Mouse (Mus musculus): ENCODE results near the gene Ddx42. TPM values are rescaled to one million over a fixed set of nuclear protein-coding genes. Genes with fewer than 3 reads are reported as not detected.

The Ddx42 gene
- polyA plus RNA-seq (2015; fragmentation: Nextera tagmentation; extraction: Ambion mirVana) = 68.9 and 74.0 TPM in 2 replicates

DNA sequence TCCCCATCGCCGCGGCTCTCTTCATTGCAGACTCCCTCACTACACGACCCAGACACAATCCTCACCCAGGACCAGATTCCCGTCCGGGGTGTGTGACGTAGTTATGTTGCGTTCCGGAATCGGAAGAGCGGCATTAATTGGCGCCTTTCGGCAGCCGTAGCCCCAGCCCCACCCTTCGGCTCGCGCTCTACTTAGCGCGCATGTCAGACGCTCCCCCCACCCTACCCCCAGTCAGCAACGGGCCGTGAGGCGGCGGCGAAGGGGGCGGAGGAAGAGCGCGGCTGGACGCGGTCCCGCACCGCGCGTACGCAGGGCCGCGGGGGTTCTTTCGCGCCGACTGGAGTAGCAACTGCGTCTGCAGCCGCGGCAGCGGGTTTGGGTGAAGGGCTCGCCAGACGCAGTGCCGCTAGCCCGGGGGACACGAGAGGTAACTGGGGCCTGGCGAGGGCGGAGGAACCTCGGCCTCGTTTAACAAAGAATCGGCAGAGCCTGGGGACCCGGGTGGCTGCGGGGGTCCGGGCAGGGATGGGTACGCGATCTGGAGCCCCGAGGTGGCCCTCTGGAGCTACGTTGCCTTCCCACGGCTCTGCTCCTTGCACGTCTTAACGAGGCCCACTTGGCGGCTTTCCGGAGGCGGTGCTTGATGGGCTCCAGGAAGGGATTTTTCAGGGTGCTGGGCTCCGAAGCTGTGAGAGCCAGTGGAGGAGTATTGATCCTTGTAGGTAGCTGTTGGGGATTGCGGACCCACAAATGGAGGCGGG, at the start of gene Ddx42:
Ddx42 (plus strand) TSS at position 197 of the 761 bp plus-strand sequence.
- under 1% methylated on average over 70 of the region's 70 CpGs for WGBS
- Histone ChIP-seq H3K27me3 (no peaks in the 10 kb centered on the region), H3K4me1 (peaks cover 23% of the 10 kb centered on the region), H3K4me3 (peak within 1 kb of the TSS; percentile 99), H3K9me3 (no peaks in the 10 kb centered on the region), H3K36me3 (peaks cover 15% of the 10 kb centered on the region), H3K9ac (peak within 1 kb of the TSS; percentile 98), H3K4me2 (peak within 1 kb of the TSS; percentile 53), H3K27ac (peak within 1 kb of the TSS; percentile 99)
- peak; percentile 97 for ATAC-seq (ENCODE audit: insufficient number of reproducible peaks, low FRiP score, low TSS enrichment, low read depth)

DNA sequence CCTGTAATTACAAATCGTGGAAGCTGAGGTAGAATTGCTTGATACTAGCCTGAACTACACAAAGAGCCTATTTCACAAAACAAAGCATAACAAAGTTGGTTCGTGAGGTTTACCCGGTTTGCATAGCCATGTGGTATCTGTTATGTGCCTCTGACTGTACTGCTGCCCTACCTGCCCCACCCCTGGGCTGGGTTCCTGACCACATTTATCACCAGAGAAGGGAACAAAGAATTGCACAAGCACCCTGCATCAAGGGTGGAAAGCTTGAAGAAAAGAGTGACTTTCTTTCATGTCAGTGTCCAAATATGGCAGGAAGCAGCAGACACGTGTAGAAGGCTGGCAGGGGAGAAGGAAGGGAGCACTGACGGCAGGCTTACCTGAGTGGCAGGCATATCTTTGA, 49.3 kb upstream of the Ddx42 start:
- H3K27ac ChIP-seq = no peak overlapping the region
- ATAC-seq (ENCODE audit: insufficient number of reproducible peaks, low FRiP score, low TSS enrichment, low read depth) = no peak
- H3K9ac ChIP-seq = no peak overlapping the region
- no peaks in the 10 kb centered on the region for H3K4me1 ChIP-seq
- no peaks in the 10 kb centered on the region for H3K27me3 ChIP-seq
- no peak overlapping the region for H3K4me2 ChIP-seq
- WGBS = 73% methylated on average over 5 of the region's 5 CpGs
- no peaks in the 10 kb centered on the region for H3K9me3 ChIP-seq
- peaks cover 67% of the 10 kb centered on the region for H3K36me3 ChIP-seq
- H3K4me3 ChIP-seq = no peak overlapping the region

DNA sequence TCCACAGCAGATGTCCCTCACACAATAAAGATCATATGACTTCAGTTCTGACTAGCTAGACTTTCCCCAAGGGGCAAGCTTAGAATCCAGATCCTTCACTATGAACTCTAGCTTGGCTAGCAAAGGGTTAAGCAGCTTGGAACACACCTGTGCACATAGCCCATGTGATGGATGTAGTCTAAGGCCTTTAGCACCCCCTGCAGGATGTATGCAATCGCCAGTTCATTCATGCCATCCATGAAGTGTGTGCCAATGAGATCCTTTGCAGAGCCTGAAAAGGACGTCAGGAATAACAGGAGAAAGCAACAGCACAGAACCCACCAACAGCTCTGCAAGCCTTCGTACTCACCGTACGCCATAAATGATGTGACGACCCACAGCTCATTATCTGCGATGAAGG, 45.9 kb upstream of the Ddx42 start:
- ATAC-seq (ENCODE audit: insufficient number of reproducible peaks, low FRiP score, low TSS enrichment, low read depth) = no peak
- H3K27ac ChIP-seq = no peak overlapping the region
- no peak overlapping the region for H3K4me3 ChIP-seq
- H3K27me3 ChIP-seq = no peaks in the 10 kb centered on the region
- no peak overlapping the region for H3K4me2 ChIP-seq
- 71% methylated on average over 7 of the region's 7 CpGs for WGBS
- H3K9me3 ChIP-seq = no peaks in the 10 kb centered on the region
- H3K36me3 ChIP-seq = peaks cover 44% of the 10 kb centered on the region
- H3K9ac ChIP-seq = no peak overlapping the region
- peaks cover 6% of the 10 kb centered on the region for H3K4me1 ChIP-seq

DNA sequence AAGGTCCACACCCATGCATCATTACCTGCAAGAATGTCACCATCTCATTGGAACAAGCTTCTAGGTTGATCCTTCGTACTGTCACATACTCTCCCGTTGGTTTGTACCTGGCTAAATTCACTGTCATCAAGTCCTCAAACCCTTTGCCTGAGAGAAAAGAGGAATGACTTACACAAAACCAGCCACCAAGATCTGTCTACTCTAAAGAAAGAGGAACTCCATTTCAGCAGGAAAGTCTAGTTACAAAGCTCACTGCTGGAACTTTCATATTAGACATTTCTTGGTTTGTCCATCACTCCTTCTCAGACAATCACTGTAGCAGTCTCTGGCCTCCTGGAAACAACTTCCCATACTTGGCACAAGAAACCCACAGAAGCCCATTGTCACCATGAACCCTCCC, 43.5 kb upstream of the Ddx42 start:
- Histone ChIP-seq H3K4me3 (no peak overlapping the region), H3K27ac (no peak overlapping the region), H3K36me3 (peaks cover 26% of the 10 kb centered on the region), H3K4me2 (no peak overlapping the region), H3K9ac (no peak overlapping the region), H3K9me3 (no peaks in the 10 kb centered on the region), H3K4me1 (peaks cover 6% of the 10 kb centered on the region), H3K27me3 (no peaks in the 10 kb centered on the region)
- no peak for ATAC-seq (ENCODE audit: insufficient number of reproducible peaks, low FRiP score, low TSS enrichment, low read depth)
- 98% methylated on average over 2 of the region's 2 CpGs for WGBS

DNA sequence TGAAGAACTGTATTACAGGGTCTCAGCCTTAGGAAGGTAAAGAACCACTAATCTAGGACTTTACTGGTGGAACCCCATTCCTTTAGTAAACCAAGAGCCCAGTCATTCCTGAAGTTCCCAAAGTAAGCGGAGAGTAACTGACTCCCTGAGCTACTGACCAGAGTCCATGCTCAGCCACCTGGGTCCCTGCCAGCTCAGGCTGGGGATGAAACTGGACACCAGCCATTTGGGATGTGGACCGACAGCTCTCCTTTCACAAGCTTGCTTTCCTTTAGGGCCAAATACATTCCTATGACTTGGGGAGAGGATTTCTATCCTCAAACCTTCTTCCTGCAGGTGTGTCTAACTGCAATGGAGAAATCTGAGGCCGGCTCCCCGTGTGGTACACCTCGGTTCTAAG, 42.4 kb upstream of the Ddx42 start:
- Histone ChIP-seq H3K36me3 (peaks cover 21% of the 10 kb centered on the region), H3K27me3 (no peaks in the 10 kb centered on the region), H3K9ac (no peak overlapping the region), H3K4me3 (no peak overlapping the region), H3K4me2 (no peak overlapping the region), H3K27ac (no peak overlapping the region), H3K9me3 (no peaks in the 10 kb centered on the region), H3K4me1 (peaks cover 6% of the 10 kb centered on the region)
- 66% methylated on average over 5 of the region's 5 CpGs for WGBS
- ATAC-seq (ENCODE audit: insufficient number of reproducible peaks, low FRiP score, low TSS enrichment, low read depth) = no peak

DNA sequence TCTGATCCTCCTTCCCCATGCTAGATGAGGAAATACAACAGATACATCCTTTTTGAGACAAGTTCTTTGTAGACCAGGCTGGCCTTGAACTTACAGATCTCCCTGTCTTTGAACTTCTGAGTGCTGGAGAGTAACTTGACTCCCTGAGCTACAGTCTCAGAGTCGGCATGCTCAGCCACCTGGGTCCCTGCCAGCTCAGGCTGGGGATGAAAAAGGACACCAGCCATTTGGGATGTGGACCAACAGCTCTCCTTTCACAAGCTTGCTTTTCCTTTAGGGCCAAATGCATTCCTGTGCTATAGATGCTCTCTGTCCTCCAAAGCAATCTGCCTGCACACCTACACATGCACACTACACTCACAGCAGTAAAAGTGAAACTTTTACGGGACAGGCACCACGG, 41.6 kb upstream of the Ddx42 start:
- H3K9me3 ChIP-seq = no peaks in the 10 kb centered on the region
- no peak overlapping the region for H3K4me2 ChIP-seq
- H3K36me3 ChIP-seq = peaks cover 16% of the 10 kb centered on the region
- H3K4me3 ChIP-seq = no peak overlapping the region
- ATAC-seq (ENCODE audit: insufficient number of reproducible peaks, low FRiP score, low TSS enrichment, low read depth) = no peak
- no peak overlapping the region for H3K27ac ChIP-seq
- peaks cover 7% of the 10 kb centered on the region for H3K4me1 ChIP-seq
- 28% methylated on average over 3 of the region's 3 CpGs for WGBS
- H3K27me3 ChIP-seq = no peaks in the 10 kb centered on the region
- H3K9ac ChIP-seq = no peak overlapping the region

DNA sequence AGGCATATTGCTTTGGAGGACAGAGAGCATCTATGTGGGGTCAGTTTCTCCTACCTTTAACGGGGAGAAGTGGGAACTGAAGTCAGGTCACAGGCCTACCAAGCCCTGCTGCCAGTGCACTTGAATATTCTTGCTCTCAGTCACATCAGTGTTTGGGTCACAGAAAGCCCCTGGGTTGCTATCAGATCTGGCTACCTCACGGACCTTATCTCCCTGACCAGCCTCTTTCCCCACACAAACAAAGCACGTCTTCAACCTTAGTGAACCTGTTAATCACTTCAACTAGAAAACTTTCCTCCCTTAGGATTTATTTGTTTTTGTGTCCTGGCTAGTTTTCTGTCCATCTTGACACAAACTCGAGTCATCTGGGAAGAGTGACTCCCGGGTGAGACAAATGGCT, 40.4 kb upstream of the Ddx42 start:
- no peak overlapping the region for H3K4me3 ChIP-seq
- H3K9ac ChIP-seq = no peak overlapping the region
- H3K27me3 ChIP-seq = no peaks in the 10 kb centered on the region
- peaks cover 9% of the 10 kb centered on the region for H3K4me1 ChIP-seq
- WGBS = 85% methylated on average over 5 of the region's 5 CpGs
- no peaks in the 10 kb centered on the region for H3K9me3 ChIP-seq
- no peak overlapping the region for H3K4me2 ChIP-seq
- no peak overlapping the region for H3K27ac ChIP-seq
- H3K36me3 ChIP-seq = peaks cover 8% of the 10 kb centered on the region; the same call in 1 of the 2 replicates
- no peak for ATAC-seq (ENCODE audit: insufficient number of reproducible peaks, low FRiP score, low TSS enrichment, low read depth)

DNA sequence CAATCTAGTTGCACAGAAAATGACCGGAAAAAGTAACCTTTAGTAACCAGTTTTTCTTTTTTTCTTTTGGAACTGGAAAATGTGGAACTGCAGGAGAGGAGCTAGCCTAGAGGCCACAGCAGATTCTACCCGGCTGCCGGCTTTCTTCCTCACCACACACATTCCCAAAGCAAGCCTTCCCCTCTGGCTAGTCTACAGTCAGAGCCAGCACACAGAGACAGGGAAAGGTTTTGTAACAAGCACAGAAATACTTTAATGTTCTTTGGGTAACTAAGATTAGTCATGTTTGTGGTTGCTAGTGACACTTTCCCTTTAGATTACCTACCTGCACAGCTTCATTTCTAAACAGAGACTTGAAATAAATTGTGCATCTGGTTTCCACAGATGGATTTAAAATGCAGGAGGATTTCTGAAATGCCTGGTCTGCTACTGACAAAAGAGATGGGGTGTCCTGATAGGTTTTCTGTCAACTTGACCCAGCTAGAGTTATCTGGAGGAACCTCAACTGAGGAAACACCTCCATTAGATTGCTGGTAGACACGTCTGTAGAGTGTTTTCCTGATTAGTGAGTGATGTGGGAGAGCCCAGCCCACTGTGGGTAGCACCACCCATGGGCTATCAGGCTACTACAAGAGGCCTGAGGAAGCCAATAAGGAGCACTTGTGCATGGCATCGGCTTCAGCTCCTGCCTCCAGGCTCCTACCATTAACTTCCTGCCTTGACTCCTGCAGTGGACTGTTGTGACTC, 38.5 kb upstream of the Ddx42 start:
- no peak overlapping the region for H3K27ac ChIP-seq
- no peak for ATAC-seq (ENCODE audit: insufficient number of reproducible peaks, low FRiP score, low TSS enrichment, low read depth)
- H3K9ac ChIP-seq = no peak overlapping the region
- no peaks in the 10 kb centered on the region for H3K9me3 ChIP-seq
- H3K36me3 ChIP-seq = peaks cover 7% of the 10 kb centered on the region; the same call in 1 of the 2 replicates
- 57% methylated on average over 5 of the region's 5 CpGs for WGBS
- no peak overlapping the region for H3K4me2 ChIP-seq
- H3K4me1 ChIP-seq = peaks cover 9% of the 10 kb centered on the region
- no peaks in the 10 kb centered on the region for H3K27me3 ChIP-seq
- no peak overlapping the region for H3K4me3 ChIP-seq

DNA sequence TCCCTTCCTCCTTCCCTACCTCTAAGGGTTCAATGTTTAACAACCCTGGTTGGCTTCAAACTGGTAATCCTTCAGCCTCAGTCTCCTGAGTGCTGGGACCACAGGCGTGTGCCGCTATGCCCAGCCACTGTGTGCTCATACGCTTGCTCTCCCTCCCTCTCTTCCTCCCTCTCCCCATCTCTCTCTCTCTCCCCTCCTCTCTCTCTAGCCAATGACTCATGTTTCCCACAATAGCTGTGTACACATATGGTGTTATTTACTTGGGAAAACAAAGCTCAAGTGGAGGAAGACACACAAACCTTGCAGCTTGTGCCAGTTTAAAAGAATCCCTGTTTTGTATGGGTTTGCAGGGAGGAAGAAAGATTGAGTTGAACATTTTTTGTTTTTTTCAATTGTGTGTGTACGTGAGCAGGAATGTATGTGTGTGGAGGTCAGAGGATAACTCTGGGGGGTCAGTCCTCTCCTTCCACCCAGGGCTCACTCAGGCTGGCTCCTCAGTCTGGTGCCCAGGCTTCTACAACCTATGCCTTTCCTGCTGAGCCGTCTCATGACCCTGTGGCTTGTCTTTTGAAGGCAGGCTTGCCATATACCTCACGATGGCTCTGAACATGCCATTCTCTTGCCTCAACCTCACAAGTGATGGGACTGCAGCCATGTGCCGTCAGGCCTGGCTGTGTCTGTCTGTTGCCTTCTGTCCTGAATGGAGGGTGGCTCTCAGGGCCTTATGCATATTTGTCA, 36.8 kb upstream of the Ddx42 start:
- no peak overlapping the region for H3K9ac ChIP-seq
- ATAC-seq (ENCODE audit: insufficient number of reproducible peaks, low FRiP score, low TSS enrichment, low read depth) = no peak
- H3K4me3 ChIP-seq = no peak overlapping the region
- H3K9me3 ChIP-seq = no peaks in the 10 kb centered on the region
- 74% methylated on average over 7 of the region's 7 CpGs for WGBS
- H3K27me3 ChIP-seq = no peaks in the 10 kb centered on the region
- peaks cover 7% of the 10 kb centered on the region; the same call in 1 of the 2 replicates for H3K36me3 ChIP-seq
- H3K27ac ChIP-seq = no peak overlapping the region
- H3K4me1 ChIP-seq = peaks cover 3% of the 10 kb centered on the region; the same call in 1 of the 2 replicates
- H3K4me2 ChIP-seq = no peak overlapping the region

DNA sequence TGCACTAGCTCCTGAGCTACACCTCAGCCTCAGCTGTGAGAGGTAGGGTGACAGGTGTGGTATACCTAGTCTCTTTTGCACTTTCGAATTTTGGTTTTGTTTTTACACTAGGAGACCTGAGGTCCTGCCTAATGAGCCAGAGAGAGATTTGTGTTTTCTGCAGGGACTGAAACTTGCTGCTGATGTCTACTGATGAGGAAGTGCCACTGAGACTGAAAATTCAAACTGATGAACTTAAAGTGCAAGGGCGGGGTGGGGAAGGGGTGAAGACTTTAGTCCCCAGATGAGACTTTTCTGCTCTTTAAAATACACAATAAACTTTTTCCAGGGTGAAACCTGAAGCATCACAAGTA, 36.3 kb upstream of the Ddx42 start:
- H3K36me3 ChIP-seq = peaks cover 7% of the 10 kb centered on the region; the same call in 1 of the 2 replicates
- no peak overlapping the region for H3K9ac ChIP-seq
- no peaks in the 10 kb centered on the region for H3K27me3 ChIP-seq
- no peak overlapping the region for H3K27ac ChIP-seq
- H3K9me3 ChIP-seq = no peaks in the 10 kb centered on the region
- H3K4me2 ChIP-seq = no peak overlapping the region
- WGBS = 86% methylated on average over 2 of the region's 2 CpGs
- no peak overlapping the region for H3K4me3 ChIP-seq
- ATAC-seq (ENCODE audit: insufficient number of reproducible peaks, low FRiP score, low TSS enrichment, low read depth) = no peak
- H3K4me1 ChIP-seq = 0 out of 2 replicates have a peak, but pooled peaks cover 3% of the 10 kb centered on the region

DNA sequence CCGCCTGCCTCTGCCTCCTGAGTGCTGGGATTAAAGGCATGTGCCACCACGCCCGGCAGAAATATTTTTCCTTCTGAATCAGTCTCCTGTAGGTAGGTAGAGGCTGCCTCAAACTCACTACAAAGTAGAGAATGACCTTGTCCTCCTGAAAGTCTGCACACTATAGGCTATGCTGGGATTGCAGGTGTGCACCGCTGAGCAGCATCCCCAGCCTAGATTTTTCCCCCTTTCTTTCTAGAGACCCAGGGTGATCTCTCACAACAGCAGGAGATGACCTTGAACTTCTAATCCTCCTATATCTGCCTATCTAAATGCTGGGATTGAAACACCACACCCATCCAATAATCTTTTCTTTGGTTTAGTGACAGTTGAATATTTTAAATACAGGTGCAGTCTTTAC, 29.4 kb upstream of the Ddx42 start:
- H3K27me3 ChIP-seq = no peaks in the 10 kb centered on the region
- H3K9me3 ChIP-seq = no peaks in the 10 kb centered on the region
- H3K4me2 ChIP-seq = no peak overlapping the region
- no peak overlapping the region for H3K9ac ChIP-seq
- H3K4me3 ChIP-seq = no peak overlapping the region
- ATAC-seq (ENCODE audit: insufficient number of reproducible peaks, low FRiP score, low TSS enrichment, low read depth) = no peak
- H3K27ac ChIP-seq = no peak overlapping the region
- peaks cover 8% of the 10 kb centered on the region; the same call in 1 of the 2 replicates for H3K36me3 ChIP-seq
- 94% methylated on average over 4 of the region's 4 CpGs for WGBS
- peaks cover 3% of the 10 kb centered on the region; the same call in 1 of the 2 replicates for H3K4me1 ChIP-seq

DNA sequence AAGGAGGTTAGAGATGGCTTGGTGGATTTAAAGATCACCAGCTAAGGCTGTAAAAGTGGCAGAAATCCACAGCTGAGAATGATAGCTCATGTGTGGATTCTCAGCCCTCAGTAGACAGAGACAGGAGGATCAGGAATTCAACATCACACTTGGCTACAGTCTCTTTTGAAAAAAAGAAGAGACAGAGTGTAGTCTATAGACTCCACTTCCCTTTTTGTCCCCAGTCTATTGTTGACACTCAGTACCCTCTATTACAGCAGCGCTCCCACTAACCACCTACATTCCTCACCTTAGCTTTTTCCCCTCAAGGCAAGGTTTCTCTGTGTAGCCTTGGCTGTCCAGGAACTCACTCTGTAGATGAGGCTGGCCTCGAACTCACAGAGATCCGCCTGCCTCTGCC, 25.0 kb upstream of the Ddx42 start:
- Histone ChIP-seq H3K9ac (no peak overlapping the region), H3K4me2 (no peak overlapping the region), H3K27me3 (no peaks in the 10 kb centered on the region), H3K9me3 (no peaks in the 10 kb centered on the region), H3K4me3 (no peak overlapping the region), H3K36me3 (peaks cover 4% of the 10 kb centered on the region), H3K27ac (no peak overlapping the region), H3K4me1 (peaks cover 11% of the 10 kb centered on the region; the same call in 1 of the 2 replicates)
- 90% methylated on average over 3 of the region's 3 CpGs for WGBS
- no peak for ATAC-seq (ENCODE audit: insufficient number of reproducible peaks, low FRiP score, low TSS enrichment, low read depth)
